Mouse (Mus musculus): ENCODE data around the gene Khnyn.

GRCm38 (mm10) chr14:55944575-55944974, 59.8 kb downstream of the Khnyn start, which contains the start of gene Cma1:
- TF ChIP-seq EP300 (IDR thresholded peaks at IDR 0.05; ENCODE audit: low read depth) (no peak), CTCF (IDR thresholded peaks at IDR 0.05; ENCODE audit: low read depth) (no peak)
